Mouse (Mus musculus) forebrain, embryonic 15.5 days (tissue): ENCODE measurements at regions not wholly inside any gene's neighbourhood (a gene's known extent, or its start where the extent isn't known, plus 50 kb on each side); places are given as distances from the start of the nearest gene placed in this dataset.

ENCODE experiments used
- ATAC-seq: fragments of 200-750 bp; cut with Nextera tagmentation; replicated peaks from 2 replicates; pipeline ENCODE4 v1.8.0; 2017; ENCODE audit warnings: mild to moderate bottlenecking, moderate TSS enrichment, moderate library complexity
- H3K27ac ChIP-seq: fragments of 300-500 bp; sonication (generic); replicated peaks from 2 replicates; pipeline ENCODE4 v1.5.1; 2015; ENCODE audit warnings: mild to moderate bottlenecking, inconsistent platforms
- H3K27me3 ChIP-seq: fragments of 300-500 bp; sonication (generic); 2 replicates; pipeline ENCODE4 v1.6.1; 2015; ENCODE audit warnings: inconsistent platforms
- H3K36me3 ChIP-seq: fragments of 300-500 bp; sonication (generic); 2 replicates; pipeline ENCODE4 v1.6.1; 2015; ENCODE audit warnings: mild to moderate bottlenecking, inconsistent platforms
- H3K4me1 ChIP-seq: fragments of 300-500 bp; sonication (generic); 2 replicates; pipeline ENCODE4 v1.6.1; 2015; ENCODE audit warnings: inconsistent platforms
- H3K4me2 ChIP-seq: fragments of 300-500 bp; sonication (generic); replicated peaks from 2 replicates; pipeline ENCODE4 v1.6.1; 2015; ENCODE audit warnings: mild to moderate bottlenecking, inconsistent platforms
- H3K4me3 ChIP-seq: fragments of 300-500 bp; sonication (generic); 2 replicates; pipeline ENCODE4 v1.5.1; 2015; ENCODE audit warnings: mild to moderate bottlenecking, inconsistent platforms
- H3K9ac ChIP-seq: fragments of 300-500 bp; sonication (generic); replicated peaks from 2 replicates; pipeline ENCODE4 v1.6.1; 2015; ENCODE audit warnings: mild to moderate bottlenecking, inconsistent platforms
- H3K9me3 ChIP-seq: fragments of 300-500 bp; sonication (generic); 2 replicates; pipeline ENCODE4 v1.6.1; 2016; ENCODE audit warnings: inconsistent platforms
- WGBS: fragments of 180-500 bp; shearing (Covaris S2); methylation state at CpG from one replicate; pipeline ENCODE4 v1.1.7; 2015; ENCODE audit warnings: mixed read lengths; 5-methylcytosine and 5-hydroxymethylcytosine counted together

DNA sequence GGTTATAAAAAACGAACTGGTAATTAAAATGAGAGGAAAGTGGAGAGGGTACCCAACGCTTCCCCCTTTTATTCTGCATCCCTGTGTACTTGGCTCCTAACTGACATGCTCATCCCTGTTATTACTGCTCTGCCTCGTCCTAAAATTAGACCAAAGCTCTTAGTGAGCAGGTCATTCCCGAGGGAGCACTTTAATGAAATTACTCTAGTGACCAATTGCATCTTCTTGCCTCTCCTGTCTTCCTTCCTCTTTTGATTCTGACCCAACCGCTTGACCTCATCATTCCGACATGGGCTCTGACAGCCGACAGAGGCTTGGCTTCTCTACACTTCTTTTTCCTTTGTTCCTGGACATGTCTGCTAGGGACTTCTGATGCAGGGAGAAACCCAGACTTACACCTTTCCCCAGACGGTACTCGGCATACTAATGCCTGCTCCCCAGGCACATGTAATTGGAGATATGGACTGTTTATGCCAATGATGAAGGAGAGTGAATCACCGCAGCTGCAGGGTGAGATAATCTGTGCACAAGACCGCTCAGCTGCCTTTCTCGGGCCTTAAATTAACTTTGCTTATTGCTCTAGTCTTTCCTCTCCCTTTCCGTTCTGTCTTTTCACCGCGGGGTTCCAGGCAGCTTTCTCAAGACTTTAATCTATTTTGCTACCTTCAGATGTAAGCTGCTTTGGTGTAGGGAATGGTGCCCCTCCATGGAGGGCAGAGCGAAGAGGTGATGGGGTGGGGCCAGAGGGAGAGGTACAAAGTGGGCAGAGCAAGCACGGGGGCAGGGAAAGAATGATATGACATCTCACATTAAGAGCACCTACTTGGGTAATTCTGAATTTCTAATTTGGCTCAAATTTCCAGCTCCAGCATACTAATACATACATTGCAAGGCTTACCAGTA, 66.1 kb upstream of the 4930583I09Rik start:
- Histone ChIP-seq H3K36me3 (no peaks in the 10 kb centered on the region), H3K4me3 (no peak overlapping the region), H3K4me2 (no peak overlapping the region), H3K27me3 (no peaks in the 10 kb centered on the region), H3K9me3 (no peaks in the 10 kb centered on the region), H3K4me1 (peaks cover 6% of the 10 kb centered on the region; the same call in 1 of the 2 replicates), H3K27ac (no peak overlapping the region), H3K9ac (no peak overlapping the region)
- WGBS, result 70% methylated on average over 17 of the region's 17 CpGs
- ATAC-seq, result 0 out of 2 replicates have a peak, but pooled peaks have one; percentile 29

DNA sequence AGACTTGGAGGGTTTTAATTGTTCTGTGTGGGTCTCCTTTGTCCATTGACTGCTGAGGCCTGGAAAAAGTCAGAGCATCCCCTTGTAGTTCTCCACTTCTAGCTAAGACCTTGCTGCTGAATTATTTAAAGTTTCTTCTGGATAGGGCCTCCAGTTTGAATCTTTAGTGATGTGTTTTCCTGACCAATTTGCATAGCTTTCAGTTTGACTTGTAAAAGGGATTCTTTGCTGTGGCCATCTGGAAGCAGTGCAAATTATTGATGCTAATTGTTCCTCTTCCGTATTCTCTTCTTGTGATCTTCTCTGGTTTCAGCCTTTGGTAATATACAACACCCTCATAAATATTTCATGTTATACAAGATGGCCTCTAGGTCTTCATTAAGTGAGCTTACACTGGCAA, 61.6 kb upstream of the 4930583I09Rik start:
- Histone ChIP-seq H3K4me3 (no peak overlapping the region), H3K36me3 (no peaks in the 10 kb centered on the region), H3K9ac (no peak overlapping the region), H3K27ac (no peak overlapping the region), H3K4me2 (no peak overlapping the region), H3K27me3 (no peaks in the 10 kb centered on the region), H3K4me1 (peaks cover 6% of the 10 kb centered on the region; the same call in 1 of the 2 replicates), H3K9me3 (no peaks in the 10 kb centered on the region)
- WGBS, result 38% methylated on average over 1 of the region's 1 CpGs
- no peak for ATAC-seq

DNA sequence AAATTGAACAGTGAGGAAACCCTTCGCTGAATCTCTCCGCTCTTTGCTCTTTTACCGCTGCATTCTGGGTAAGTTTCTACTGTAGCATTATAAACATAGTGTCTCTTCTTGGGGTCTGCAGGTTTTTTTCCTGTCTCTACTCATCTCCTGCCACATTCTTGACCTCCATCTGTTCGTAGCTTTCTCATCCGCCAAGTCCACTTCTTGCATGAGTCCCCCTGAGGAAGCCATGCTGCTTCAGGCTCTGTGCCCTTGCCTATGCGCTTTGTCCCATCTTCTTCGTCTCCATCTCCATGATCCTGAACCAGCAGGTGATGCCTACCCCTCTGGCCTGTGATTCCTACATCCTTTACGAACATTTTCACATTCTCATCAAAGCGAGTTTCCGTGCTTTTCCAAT, 60.0 kb upstream of the 4930583I09Rik start:
- no peaks in the 10 kb centered on the region for H3K4me1 ChIP-seq
- H3K9ac ChIP-seq, result no peak overlapping the region
- no peaks in the 10 kb centered on the region for H3K27me3 ChIP-seq
- no peak for ATAC-seq
- no peaks in the 10 kb centered on the region for H3K9me3 ChIP-seq
- no peak overlapping the region for H3K27ac ChIP-seq
- H3K36me3 ChIP-seq, result no peaks in the 10 kb centered on the region
- WGBS, result 98% methylated on average over 10 of the region's 10 CpGs
- no peak overlapping the region for H3K4me2 ChIP-seq
- H3K4me3 ChIP-seq, result no peak overlapping the region

DNA sequence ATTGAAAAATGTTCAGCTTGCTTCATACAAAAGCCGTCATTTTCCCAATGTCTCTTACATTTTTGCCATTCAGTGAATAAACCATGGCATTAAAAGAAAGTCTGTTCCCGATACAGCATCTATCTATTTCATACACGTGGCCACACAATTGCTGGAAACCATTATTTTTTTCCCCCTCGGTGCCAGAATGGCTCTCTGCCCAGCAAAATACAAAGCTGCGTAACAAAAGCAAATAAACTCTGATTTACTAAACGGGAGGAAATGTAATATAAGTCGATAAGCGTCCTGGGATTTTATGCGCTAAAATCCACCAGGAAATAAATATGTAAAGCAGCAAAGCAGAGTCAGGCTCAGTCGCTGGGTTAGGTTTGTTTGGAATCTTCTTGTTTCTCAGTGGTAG, 59.6 kb upstream of the 4930583I09Rik start:
- Histone ChIP-seq H3K36me3 (no peaks in the 10 kb centered on the region), H3K4me2 (no peak overlapping the region), H3K9me3 (no peaks in the 10 kb centered on the region), H3K27me3 (no peaks in the 10 kb centered on the region), H3K4me1 (no peaks in the 10 kb centered on the region), H3K27ac (no peak overlapping the region), H3K9ac (no peak overlapping the region), H3K4me3 (no peak overlapping the region)
- no peak for ATAC-seq
- 76% methylated on average over 10 of the region's 10 CpGs for WGBS

DNA sequence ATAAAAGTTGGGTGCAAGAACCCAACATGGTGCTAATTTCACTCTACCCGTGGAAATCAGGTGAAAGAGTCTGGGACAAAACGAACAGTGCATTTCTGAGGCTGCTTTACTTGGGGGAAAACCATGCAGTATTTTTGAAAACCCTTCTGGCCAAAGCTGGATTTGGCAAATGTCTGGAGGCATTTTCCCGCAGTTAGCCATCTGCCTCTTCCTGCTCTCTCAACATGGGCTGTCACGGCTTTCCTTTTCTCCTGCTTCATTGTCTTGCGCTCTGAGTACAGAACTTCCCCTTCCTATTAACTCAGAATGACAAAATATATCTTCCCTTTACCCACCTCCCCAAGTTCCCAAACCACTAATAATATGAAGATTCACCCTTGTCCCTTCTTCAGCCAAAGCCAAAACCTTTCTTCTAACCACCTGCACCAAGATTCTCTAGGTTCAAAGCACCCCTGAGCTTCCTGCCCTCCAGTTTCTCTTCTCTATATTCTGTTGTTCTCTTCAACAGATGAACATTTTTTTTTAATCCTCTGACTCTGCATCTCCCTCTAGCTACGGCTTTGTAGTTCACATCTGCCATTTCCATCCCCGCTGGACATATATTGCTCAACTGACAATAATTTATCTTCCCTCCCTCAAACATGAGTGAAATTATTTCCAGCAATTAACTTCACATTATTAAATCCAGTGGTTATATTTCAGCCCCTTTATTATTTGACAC, 57.5 kb upstream of the 4930583I09Rik start:
- H3K4me3 ChIP-seq, result no peak overlapping the region
- H3K4me2 ChIP-seq, result no peak overlapping the region
- H3K9me3 ChIP-seq, result no peaks in the 10 kb centered on the region
- ATAC-seq, result no peak
- WGBS, result 79% methylated on average over 7 of the region's 7 CpGs
- no peaks in the 10 kb centered on the region for H3K36me3 ChIP-seq
- H3K27me3 ChIP-seq, result no peaks in the 10 kb centered on the region
- no peak overlapping the region for H3K27ac ChIP-seq
- H3K4me1 ChIP-seq, result no peaks in the 10 kb centered on the region
- H3K9ac ChIP-seq, result no peak overlapping the region
